Mouse (Mus musculus): Measurements from ENCODE around the gene Mettl2. TPM values are rescaled to one million over a fixed set of nuclear protein-coding genes. Genes with fewer than 3 reads are reported as not detected.
"Not testable (repeated sequence)": the region's sequence is repeated elsewhere in the genome, so short reads cannot be mapped to it uniquely, and the experiment has no call there.

Gene Mettl2
- 10 to 100 TPM; 34.8 to 37.1 TPM for total RNA-seq (2021)
- long read RNA-seq, experiment 1, transcript Mettl2-201 (9 exons, 1,867 nt) = major isoform, 22 of 32 reads
- long read RNA-seq, experiment 1, partial matches to known transcripts = 1 of 32 reads
- long read RNA-seq, experiment 1, other reads (novel, unspliced or antisense) = 8 of 32 reads
- long read RNA-seq, experiment 2, transcript Mettl2-201 (9 exons, 1,867 nt) = major isoform, 30 of 59 reads
- long read RNA-seq, experiment 2, partial matches to known transcripts = 6 of 59 reads
- long read RNA-seq, experiment 2, other reads (novel, unspliced or antisense) = 22 of 59 reads

DNA sequence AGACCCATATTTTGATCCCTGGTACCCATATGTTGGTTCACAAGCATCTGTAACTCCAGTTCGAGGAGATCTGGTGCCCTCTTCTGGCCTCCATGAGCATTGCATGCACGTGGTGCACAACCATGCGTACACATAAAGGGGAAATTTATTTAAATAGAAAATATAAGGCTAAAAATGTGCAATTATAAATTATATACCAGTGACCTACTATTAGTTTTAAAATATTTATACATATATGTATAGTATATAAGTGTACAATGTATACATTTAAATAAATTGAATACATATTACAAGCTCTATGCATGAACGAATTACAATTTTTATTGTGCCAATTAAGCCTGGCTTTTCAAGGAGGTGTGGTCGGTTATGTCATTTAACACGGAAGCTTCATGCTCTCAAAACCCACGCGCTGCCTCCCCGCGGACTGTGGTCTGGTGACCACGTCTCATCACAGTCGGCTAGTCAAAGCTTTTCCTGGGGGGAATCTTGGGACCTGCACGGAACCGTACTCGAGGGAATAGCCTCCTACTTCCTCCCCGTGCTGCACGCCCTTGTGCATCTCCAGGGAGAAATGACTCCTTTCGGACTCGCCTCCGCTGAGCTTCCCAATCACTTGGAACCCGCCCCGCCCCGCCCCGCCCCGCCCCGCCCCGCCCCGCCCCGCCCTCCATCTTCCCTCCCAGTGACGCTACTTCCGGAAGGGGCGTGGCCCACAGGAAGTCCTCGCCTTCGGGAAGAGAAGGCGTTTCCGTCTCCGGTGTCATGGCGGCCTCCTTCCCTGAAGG is at the start of gene Mettl2:
Mettl2 (plus strand) TSS at position 691 of the 785 bp plus-strand sequence.
- DNase-seq (ENCODE audit: low spot score in 2 of 2) = peak; percentile 27 to 61

DNA sequence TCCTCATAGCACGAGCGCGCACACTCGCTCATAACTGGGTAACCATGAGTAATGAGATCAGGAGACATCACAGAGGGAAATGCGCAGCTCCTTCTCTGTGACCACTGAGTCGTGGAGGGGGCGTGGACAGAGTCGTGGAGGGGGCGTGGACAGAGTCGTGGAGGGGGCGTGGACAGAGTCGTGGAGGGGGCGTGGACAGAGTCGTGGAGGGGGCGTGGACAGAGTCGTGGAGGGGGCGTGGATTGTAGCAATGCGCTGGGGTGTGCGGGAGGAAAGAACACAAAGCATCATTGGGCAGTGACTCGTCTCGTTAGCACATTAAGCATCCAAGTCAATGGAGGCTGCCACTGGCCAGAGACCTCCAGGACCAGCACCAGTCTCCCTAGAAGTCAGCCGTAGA is 13.8 kb upstream of the Mettl2 start:
- DNase-seq (ENCODE audit: low spot score in 2 of 2) = not testable (repeated sequence)

- DNase-seq (ENCODE audit: low spot score in 2 of 2) = no peak
Observed at GRCm38 (mm10) chr11:105117814-105118213, 8.4 kb upstream of the Mettl2 start.

DNA sequence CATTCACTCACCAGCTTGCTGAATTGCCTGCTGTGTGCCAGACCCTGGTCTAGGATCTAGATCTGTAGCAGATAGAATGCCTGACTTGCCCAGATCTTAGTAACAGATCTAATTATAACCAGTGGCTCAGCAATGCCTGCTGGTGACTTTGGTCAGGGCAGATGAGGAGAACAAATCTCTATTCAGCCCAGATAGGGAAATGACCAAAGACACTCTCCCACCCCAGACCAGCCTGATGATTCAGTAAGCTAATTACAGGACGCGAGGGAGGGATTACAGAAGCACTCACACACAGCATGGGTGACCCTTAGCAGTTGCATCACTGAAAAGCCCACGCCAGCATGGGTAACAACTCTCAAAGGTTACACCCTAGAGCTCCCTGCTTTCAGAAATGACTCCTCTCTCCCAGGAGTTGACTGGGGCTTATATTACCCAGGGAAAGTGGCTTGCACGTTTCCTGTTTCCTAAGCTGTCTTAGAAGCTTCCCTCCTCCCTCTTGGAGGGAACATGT is 5.6 kb upstream of the Mettl2 start:
- DNase-seq (ENCODE audit: low spot score in 2 of 2) = no peak

GRCm38 (mm10) chr11:105121792-105122191 is 4.4 kb upstream of the Mettl2 start:
- DNase-seq (ENCODE audit: low spot score in 2 of 2) = not testable (repeated sequence)

GRCm38 (mm10) chr11:105123986-105124385 is 2.2 kb upstream of the Mettl2 start:
- DNase-seq (ENCODE audit: low spot score in 2 of 2) = peak in 1 of 2 experiments; percentile 25

DNA sequence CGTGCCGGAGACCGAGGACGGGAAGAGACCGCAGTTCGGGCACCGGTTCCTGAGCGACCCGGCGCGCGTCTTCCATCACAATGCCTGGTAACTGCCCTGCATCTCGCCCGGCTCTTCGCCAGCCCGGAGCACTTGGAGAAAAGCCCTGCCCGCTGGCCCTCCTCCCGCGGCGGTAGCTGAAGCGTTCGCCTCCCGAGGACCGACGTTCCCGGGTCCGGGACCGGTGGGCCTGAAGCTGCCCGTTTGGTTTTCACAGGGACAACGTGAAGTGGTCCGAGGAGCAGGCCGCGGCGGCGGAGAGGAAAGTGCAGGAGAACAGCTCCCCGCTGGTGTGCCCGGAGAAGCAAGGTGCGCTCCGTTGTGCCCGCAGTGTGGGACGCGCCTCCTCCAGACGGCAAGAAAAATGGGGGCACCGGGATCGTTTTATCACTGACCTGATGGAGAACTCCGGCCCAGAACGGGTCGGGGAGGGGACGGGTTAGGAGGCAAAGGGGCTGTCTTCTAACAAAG is 350 bp downstream of the Mettl2 start:
- peak in 1 of 2 experiments; percentile 7 for DNase-seq (ENCODE audit: low spot score in 2 of 2)

DNA sequence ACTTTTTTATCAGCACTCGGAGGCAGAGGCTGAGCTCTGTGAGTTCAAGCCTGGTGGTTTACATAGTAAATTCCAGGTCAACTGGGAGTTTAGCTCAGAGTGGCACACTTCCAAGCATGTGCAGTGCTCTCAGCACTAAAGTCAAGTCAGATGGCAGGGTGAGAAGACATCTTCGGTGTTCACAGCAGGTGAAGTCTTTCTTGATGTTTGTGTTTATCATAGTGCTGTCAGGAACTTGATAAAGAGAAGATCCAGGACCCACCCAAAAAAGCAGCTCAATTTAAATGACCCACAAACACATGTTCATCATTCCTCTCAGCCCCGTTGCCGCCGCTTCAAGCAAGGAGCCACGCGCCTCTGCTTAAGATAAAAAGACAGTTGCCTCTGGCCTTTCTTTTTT is 9.5 kb downstream of the Mettl2 start:
- no peak for DNase-seq (ENCODE audit: low spot score in 2 of 2)

DNA sequence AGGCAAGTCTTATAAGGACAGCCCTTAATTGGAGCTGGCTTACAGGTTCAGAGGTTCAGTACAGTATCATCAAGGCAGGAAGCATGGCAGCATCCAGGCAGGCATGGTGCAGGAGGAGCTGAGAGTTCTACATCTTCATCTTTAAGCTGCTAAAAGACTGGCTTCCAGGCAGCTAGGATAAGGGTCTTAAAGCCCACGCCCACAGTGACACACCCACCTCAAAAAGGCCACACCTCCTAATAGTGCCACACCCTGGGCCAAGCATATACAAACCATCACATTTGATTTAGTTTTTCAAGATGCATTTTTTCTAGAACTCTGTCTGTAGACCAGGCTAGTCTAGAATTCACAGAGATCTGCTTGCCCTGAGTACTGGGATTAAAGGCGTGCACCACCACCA is 11.0 kb downstream of the Mettl2 start:
- DNase-seq (ENCODE audit: low spot score in 2 of 2) = not testable (repeated sequence)

DNA sequence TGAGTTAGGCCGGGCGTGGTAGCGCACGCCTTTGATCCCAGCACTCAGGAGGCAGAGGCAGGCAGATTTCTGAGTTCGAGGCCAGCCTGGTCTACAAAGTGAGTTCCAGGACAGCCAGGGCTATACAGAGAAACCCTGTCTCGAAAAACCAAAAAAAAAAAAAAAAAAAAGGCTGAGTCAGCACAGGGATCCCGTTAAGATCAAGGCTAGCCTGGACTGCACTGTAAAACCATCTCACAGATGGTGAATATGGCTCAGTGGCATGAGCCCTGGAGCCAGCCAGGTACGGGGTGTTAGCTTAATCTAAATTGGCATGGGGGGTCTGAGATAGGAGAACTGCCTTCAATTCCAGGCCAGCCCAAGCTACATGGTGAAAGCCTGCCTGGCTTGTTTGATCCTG is 14.3 kb downstream of the Mettl2 start:
- DNase-seq (ENCODE audit: low spot score in 2 of 2) = not testable (repeated sequence)

- no peak for DNase-seq (ENCODE audit: low spot score in 2 of 2)
Observed at GRCm38 (mm10) chr11:105141115-105141514, 14.9 kb downstream of the Mettl2 start.

- no peak for DNase-seq (ENCODE audit: low spot score in 2 of 2)
Observed at GRCm38 (mm10) chr11:105143564-105143963, 17.3 kb downstream of the Mettl2 start.

DNA sequence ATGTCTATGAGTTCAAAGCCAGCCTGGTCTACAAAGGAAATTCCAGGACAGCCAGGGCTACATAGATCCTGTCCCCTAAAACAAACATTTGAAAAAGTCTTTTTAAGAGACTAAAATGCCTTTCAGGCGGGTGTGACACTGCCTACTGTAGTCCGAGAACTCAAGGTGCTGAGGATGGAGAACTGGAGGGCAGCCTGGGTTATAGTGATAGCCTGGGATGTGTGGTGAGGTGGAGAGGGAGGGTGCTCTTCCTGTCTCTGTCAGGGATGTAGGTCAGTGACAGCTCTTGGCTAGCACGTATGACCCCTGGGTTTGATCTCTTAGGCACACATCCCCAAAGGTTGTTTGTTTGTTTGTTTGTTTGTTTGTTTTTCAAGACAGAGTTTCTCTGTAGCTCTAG is 17.9 kb downstream of the Mettl2 start:
- DNase-seq (ENCODE audit: low spot score in 2 of 2) = no peak

DNA sequence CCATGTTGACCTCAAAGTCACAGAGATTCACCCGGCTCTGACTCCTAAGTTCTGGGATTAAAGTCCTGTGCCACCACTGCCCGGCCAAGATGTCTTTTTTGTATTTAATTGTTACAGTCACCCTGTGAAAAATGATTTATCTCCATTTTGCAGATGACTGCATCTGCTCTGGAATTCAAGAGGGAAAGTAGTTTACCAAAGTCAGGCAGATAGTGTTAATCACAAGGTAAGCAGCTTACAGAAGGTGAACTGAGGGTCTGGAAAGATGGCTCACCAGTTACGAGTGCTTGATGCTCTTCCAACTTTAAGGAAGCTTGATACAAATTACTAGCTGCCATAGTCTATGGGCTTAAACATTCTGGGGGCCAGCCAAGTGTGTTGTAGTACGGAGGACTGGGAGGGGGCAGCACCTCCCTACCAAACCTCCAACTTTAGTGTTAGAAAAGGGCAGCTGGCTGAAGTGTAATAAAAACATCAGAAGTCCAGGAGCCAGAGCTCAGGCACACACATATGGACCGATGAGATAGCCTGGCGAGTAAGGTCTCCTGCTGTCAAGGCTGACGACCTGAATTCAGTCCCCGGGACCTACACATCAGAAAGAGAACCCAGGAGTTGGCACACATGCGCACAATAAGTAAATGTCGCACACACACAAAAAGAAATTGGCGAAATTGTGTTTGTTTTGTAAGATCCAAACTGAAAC is 18.4 kb downstream of the Mettl2 start:
- DNase-seq (ENCODE audit: low spot score in 2 of 2) = no peak

DNA sequence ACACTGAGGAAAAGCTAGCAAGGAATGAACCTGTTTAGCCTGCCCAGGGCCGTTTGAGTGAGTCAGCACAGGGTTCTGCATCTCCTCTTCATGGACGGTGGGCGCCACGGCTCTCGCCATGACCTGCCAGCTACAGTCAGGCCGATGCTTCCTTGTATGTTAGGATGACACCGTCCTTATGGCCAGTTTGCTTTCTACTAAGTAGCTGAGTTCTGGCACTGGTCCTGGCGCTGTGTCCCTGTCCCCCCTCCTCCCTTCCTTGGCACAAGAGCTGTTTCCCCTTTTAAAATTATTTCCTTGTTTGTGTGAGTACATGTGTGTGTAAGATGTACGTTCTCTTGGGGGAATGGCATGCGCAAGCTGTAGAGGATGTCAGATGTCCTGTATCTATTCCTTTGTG is 19.0 kb downstream of the Mettl2 start:
- no peak for DNase-seq (ENCODE audit: low spot score in 2 of 2)

DNA sequence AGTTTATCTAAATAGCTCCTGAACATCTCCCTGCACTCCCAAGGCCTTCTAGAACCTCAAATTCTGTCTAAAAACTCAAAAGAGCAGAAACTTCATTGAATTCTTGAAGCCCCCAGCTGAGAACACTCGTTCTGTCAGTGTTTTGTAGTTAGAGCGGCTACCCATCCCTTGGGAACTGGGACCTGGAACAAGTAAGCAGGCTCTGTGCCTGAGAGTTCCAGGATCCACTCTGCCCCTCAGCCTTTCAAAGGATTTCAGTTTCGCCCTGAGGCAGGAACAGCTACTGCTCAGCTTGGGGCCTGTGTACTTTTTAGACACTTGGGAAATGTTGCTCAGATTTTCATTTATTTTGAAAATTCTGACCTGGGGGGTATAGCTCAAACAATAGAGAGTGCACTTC is 20.4 kb downstream of the Mettl2 start, which contains the start of gene Gm10842:
Gm10842 (plus strand) TSS at position 301 of the 400 bp plus-strand sequence.
- DNase-seq (ENCODE audit: low spot score in 2 of 2) = no peak

- DNase-seq (ENCODE audit: low spot score in 2 of 2) = no peak
Observed at GRCm38 (mm10) chr11:105149353-105149752, 23.1 kb downstream of the Mettl2 start.

DNA sequence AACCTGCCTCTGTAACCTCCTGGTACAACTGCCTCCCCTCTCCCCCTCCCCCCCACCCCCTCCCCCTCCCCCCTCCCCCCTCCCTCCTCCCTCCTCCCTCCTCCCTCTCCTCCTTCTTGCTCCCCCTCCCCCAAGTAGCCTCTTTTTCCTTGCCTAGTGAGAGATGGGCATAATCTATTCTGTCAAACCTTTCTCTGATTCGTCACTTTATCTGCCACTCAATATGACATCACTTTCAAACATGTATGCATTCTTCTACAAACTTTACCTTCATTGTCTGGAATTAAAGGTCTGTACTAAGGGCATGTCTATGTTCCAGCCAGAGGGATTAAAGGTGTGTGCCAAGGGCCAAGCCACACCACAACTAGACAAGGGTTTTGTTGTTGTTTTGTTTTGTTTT is 23.5 kb downstream of the Mettl2 start:
- no peak for DNase-seq (ENCODE audit: low spot score in 2 of 2)

DNA sequence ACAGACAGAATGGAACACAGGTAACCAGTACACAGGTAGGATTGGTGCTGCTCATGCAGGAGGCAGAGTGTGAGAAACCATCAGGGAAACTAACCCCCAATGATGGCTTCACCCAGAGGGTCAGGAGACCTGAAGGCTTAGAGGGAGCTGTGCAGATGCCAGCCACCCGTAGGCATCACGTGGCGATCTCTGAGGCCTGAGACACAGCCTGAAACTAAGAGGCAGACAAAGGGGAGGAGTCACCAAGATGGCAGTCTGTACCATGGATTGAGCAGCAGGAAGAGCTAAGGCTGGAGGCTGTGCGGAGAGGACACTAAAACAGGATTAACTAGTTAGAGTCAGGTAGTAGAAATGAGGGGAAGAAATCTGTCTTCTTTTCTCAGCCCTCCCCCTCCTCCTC is 24.5 kb downstream of the Mettl2 start:
- DNase-seq (ENCODE audit: low spot score in 2 of 2) = no peak

DNA sequence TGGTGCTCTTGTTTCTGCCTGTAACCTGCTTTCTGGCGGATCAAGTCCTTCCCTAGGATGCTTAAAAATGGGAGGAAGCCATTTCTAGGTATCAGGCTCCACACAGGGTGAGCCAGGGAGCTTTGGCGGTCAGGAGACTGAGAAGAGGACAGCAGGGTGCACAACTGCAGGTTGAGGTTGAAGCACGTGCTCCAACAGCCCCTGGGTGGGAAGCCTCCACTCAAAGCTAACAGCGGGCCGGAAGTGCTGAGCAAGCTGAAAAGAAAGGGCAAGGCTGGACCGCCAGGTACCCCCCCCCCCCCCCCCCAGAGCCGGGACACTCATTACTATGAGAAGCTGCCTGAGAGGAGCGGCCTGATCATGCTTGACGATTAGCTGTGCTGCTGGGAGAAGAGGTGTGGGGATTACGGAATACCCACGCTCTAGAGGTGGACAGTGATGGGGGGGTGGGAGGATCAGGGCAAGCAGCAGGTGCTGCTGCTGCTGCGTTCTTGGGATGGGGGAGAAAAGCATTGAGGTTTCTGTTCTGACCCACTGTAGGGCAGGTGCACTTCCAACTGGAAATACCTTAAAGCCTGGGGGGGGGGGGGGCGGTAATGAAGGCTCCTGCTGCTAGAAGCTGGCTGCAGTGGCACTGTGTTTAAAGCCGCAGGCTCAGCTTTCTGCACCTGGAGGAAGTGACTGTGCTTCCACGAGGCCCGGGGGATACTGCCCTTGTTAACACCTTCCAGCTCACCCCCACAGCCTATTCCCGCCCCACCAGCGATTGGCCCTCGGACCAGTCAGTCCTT is 25.2 kb downstream of the Mettl2 start:
- no peak for DNase-seq (ENCODE audit: low spot score in 2 of 2)

- no peak for DNase-seq (ENCODE audit: low spot score in 2 of 2)
Observed at GRCm38 (mm10) chr11:105152017-105152300, 25.7 kb downstream of the Mettl2 start.

All from adrenal gland, postnatal 4 days (tissue).